Mouse (Mus musculus) kidney, adult 18-20 months (tissue): ENCODE data around the gene Zdhhc14.
A peak's percentile ranks its signal among the peaks of the same experiment; 100 is the strongest.
"Not testable (repeated sequence)": the region's sequence is repeated elsewhere in the genome, so short reads cannot be mapped to it uniquely, and the experiment has no call there.

ENCODE experiments used
- DNase-seq: peaks from one replicate; pipeline ENCODE4 v3.0.0; 2021

The Zdhhc14 gene

DNA sequence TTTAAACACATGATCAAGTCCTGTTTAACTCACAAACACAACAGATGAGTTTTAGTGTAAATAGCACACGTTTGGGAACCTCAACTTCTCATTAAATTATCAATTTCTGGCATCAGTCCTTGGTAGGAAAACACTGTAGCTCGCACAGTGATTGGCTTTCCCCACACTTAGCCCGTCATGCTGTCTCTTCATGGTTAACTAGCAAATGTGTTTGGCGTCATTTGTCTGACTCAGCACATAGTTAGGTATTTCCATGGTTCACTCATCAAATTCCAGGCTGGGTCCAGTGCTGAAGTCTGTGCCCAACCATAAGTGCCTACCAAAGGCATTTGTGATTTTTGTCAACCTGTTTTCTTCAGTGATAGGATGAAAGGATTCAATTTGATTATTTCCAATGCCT is 119.9 kb downstream of the Zdhhc14 start:
- no peak for DNase-seq

DNA sequence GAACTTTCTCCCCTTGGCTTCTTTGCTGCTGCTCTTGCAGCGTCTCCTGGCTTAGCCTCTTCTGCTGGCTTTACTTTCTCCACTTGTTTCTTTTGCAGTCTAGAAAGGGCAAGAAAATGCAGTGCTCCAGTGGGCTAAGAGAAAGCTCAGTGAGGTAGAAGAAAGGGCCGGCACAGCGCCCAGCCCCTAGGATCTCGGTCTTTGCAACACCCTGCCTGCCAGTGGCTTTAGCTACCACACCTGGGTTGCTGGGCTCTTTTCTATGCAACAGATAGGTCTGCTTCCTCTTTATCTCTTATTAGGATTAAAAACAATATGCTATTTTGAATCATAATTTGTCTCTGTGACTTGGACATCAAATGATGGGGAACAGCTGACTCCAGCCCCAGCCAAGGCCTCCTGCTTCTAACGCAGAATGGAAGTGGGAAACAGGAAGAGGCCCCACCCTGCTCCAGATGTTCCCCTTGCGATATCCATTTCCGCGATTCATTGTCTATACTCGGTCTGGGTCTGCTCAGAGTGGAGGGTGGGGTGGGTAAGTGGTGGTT is 122.5 kb downstream of the Zdhhc14 start:
- no peak for DNase-seq

DNA sequence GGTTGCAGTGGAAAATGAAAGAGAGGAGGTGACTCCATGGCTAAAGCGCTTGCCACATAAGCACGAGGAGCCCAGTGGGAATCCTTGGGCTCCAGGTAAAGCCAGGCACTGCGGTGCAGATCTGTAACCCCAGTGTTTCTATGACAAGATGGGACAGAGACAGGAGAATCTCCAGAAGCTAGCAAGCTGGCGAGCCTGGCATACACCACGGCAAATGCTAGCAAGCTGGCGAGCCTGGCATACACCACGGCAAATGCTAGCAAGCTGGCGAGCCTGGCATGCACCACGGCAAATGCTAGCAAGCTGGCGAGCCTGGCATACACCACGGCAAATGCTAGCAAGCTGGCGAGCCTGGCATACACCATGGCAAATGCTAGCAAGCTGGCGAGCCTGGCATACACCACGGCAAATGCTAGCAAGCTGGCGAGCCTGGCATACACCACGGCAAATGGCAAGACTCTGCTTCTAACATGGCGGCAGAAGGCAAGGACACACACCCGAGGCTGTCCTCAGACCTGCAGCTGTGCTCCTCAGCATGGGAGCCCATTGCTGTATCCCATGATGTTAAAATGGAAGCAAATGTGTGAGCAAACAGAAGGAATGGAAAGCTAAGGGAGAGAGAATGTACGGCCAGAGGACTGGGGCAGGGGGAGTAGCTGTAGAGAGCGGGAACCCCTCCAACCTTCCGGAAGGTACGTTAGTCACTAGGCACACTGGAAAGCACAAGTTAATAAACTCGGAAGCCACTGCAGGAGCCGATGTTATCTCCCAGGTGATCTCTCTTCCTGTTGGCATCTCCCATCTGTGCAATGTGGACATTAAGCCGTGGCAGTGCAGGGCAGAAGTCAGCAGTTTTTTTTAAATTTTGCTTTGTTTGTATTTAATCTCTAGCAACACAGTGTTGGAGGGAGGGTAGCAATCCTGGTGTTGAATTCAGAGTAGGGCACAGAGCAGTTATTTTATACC is 129.6 kb downstream of the Zdhhc14 start:
- no peak for DNase-seq

DNA sequence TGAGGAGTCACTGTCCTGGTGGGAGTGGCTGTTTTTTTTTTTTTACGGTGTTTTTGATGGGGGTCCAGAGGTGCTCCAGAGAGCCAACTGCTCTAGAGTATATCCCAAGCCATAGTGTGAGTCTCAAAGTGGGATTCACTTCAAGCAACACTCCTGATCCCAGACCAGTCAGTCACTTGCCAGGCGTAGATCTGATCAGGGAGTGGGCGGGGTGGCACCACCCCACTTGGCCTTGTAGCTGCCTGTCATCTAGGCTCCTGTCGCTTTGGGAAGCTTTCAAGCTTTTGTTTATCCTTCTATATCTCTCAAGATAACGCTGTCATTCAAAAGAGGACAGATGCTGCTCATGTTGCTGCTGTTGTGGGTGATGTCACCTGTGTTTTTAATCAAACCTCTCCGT is 130.4 kb downstream of the Zdhhc14 start:
- no peak for DNase-seq

DNA sequence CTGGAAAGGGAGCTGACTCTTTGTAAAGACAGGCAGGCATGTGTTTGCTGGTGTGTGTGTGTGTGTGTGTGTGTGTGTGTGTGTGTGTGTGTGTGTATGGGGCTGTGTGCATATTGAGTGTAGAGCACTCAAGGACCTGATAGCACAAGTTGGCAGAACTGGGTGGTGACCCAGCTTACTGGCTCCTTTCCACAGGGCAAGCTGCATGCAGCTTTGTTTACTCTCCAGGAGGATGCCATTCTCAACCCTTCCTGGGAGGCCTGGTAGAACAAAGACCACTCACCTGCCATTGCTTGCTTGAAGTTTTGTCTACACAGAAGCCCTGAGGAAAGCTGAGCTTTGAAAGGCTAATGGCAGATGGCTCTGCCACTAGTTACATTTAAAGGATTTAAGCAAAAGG is 130.8 kb downstream of the Zdhhc14 start:
- DNase-seq = no peak

DNA sequence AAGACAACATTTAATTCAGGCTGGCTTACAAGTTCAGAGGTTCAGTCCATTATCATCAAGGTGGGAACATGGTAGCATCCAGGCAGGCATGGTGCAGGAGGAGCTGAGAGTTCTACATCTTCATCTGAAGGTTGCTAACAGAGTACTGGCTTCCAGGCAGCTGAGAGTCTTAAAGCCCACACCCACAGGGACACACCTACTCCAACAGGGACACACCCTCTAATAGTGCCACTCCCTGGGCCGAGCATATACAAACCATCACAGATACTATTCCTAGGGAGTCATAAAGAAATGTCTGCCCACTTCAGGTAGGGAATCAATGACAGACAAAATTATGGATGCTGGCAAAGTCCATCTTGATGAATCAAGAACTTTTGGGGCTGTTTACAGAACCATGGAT is 132.5 kb downstream of the Zdhhc14 start:
- not testable (repeated sequence) for DNase-seq

- DNase-seq = no peak
Measured at GRCm38 (mm10) chr17:5626402-5626801, 134.0 kb downstream of the Zdhhc14 start.

GRCm38 (mm10) chr17:5627664-5628063 is 135.3 kb downstream of the Zdhhc14 start:
- DNase-seq = no peak

DNA sequence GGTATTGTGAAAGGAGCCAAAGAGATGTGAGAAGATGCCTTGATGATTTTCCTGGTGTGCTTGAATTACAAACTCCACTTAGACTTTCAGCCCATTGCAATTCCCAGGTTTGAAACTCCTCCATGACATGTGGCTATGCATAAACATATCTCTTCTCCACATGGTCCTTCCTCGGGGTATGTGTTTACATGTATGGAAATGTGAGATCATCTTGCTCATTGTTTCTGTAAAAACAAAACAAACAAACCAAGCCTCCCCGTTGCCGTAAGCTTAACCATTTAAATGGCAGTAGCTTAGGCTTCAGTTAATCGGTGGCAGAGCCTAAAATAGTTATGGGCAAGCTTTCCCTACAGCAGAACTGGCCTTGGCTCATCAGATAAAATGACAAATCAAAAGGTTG is 137.3 kb downstream of the Zdhhc14 start:
- DNase-seq = no peak

GRCm38 (mm10) chr17:5635254-5635653 is 142.9 kb downstream of the Zdhhc14 start:
- DNase-seq = no peak

- DNase-seq = no peak
Measured at GRCm38 (mm10) chr17:5641436-5641835, 149.1 kb downstream of the Zdhhc14 start.

DNA sequence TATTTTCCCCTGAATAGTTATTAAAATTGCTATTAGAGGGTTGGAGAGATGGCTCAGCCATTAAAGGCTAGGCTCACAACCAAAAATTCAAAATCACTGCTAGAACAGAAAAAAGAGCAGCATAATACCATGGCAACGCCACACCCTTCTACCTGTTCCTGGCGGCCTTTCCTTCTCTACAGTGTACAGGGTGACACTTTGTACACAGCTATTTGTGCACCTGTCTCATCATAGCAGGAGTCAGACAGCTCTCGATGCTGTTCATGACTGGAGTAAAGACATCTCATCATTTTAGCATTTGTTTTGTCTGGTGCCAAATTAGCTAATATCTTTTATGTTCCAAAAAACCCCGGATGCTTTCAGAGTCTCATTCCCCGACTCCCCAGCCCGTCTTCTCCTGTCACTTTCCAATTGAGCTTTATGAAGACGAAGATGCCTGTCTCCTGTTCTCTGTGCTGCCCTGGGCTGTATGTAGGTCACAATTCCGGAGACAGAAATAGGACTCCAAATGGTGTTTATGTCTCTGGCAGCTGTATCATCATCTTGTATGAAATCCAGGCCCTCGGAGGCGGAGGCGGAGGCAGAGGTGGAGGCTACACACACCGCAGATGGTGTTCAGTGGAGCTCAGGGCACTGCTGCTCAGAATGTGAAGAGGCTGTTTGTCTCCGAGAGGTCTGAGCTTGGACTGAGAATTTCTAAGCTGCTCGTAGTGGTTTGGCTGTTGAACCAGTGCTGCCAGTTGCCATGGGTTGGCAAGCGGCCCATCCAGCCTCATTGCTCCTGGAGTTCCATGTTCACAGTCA is 150.8 kb downstream of the Zdhhc14 start:
- no peak for DNase-seq

DNA sequence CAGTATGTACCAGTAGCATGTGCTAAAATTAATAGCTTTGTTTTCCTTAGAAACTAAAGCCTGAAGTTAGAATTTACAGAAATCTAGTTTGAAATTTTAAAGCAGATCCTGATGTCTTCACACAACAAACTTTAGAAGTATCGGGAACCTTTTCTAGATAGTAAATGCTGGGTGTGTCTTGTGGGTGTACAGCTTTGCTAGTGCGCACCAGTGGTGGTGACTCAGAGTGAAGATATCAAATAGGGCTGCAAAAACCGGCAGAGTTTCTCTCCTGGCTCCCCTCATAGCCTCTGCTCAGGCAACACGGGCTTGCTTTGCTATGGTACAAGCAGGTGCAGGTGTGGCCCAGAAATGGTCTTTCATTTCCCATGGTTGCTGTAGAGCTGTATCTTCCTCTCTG is 157.8 kb downstream of the Zdhhc14 start:
- DNase-seq = no peak

- no peak for DNase-seq
Measured at GRCm38 (mm10) chr17:5650642-5651041, 158.3 kb downstream of the Zdhhc14 start.

- no peak for DNase-seq
Measured at GRCm38 (mm10) chr17:5651551-5651950, 159.2 kb downstream of the Zdhhc14 start.

GRCm38 (mm10) chr17:5653981-5654380 is 161.6 kb downstream of the Zdhhc14 start:
- no peak for DNase-seq

GRCm38 (mm10) chr17:5655536-5655935 is 163.2 kb downstream of the Zdhhc14 start:
- DNase-seq = no peak

- DNase-seq = no peak
Measured at GRCm38 (mm10) chr17:5660317-5661080, 168.1 kb downstream of the Zdhhc14 start.

DNA sequence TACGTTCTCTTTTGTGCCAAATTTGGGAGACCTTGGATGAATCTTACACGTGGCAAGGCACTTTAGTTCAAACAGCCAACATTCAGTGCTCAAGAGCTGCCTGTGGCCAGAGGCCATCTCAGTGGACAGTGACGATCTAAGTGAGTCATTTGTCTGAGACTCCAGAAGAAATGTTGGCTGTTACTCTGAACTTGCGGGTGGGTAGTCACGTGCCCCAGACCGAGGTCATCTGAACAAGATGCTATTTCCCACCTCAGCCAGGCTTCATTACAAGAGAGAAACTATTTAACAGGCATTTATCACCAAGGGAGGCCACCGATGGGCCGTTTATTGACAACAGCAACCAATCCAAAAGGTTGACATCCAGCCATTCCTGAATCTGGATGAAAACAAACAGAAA is 174.3 kb downstream of the Zdhhc14 start:
- no peak for DNase-seq

- no peak for DNase-seq
Measured at GRCm38 (mm10) chr17:5668456-5668855, 176.1 kb downstream of the Zdhhc14 start.

DNA sequence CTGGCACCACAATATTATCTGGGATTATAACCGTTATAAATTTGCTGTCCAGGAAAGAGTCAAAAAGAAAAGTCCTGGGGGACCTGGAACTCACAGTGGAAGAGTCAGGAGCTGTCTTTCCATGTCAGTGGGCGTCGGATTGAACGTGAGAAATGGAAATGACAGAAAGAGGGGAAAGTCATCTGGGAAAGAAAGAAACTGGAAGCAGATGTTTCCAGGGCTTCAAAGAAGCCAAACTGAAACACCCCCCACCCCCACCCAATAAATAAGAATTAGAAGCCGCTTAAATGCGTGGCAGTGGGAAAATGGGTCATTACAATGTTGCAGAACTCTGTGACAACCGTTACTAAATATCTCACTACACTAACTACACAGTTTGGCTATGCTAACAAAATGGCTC is 176.6 kb downstream of the Zdhhc14 start:
- no peak for DNase-seq

- peak; percentile 10 for DNase-seq
Measured at GRCm38 (mm10) chr17:5675951-5676350, 183.6 kb downstream of the Zdhhc14 start.

GRCm38 (mm10) chr17:5679315-5679714 is 187.0 kb downstream of the Zdhhc14 start:
- no peak for DNase-seq
